Mouse (Mus musculus) midbrain, embryonic 14.5 days (tissue): ENCODE data around the gene Jup. TPM values are rescaled to one million over a fixed set of nuclear protein-coding genes. Genes with fewer than 3 reads are reported as not detected.

Source experiments
- ATAC-seq: fragments of 200-750 bp; cut with Nextera tagmentation; 2 replicates; pipeline ENCODE4 v1.8.0; 2017; ENCODE audit warnings: moderate number of reproducible peaks, moderate library complexity; ENCODE audit not compliant: low FRiP score, low TSS enrichment
- DNase-seq: peaks from one replicate; pipeline ENCODE4 v3.0.0-alpha.2; 2015
- H3K27ac ChIP-seq: fragments of 300-500 bp; sonication (generic); replicated peaks from 2 replicates; pipeline ENCODE4 v1.5.1; 2014; ENCODE audit warnings: mild to moderate bottlenecking, low read depth, low read length, moderate library complexity
- H3K27me3 ChIP-seq: fragments of 300-500 bp; sonication (generic); 2 replicates; pipeline ENCODE4 v1.6.1; 2014; ENCODE audit warnings: low read length, control low read depth, mixed read lengths; ENCODE audit not compliant: control insufficient read depth, insufficient read depth
- H3K36me3 ChIP-seq: fragments of 300-500 bp; sonication (generic); 2 replicates; pipeline ENCODE4 v1.6.1; 2014; ENCODE audit warnings: low read length, control low read depth; ENCODE audit not compliant: control insufficient read depth, insufficient read depth
- H3K4me1 ChIP-seq: fragments of 300-500 bp; sonication (generic); 2 replicates; pipeline ENCODE4 v1.6.1; 2014; ENCODE audit warnings: mild to moderate bottlenecking, antibody characterized with exemption, low read length, control low read depth; ENCODE audit not compliant: control insufficient read depth, insufficient read depth
- H3K4me2 ChIP-seq: fragments of 300-500 bp; sonication (generic); 2 replicates; pipeline ENCODE4 v1.6.1; 2014; ENCODE audit warnings: mild to moderate bottlenecking, low read length, moderate library complexity
- H3K4me3 ChIP-seq: fragments of 300-500 bp; sonication (generic); replicated peaks from 2 replicates; pipeline ENCODE4 v1.5.1; 2014; ENCODE audit warnings: low read depth, low read length
- H3K9ac ChIP-seq: fragments of 300-500 bp; sonication (generic); replicated peaks from 2 replicates; pipeline ENCODE4 v1.6.1; 2014; ENCODE audit warnings: mild to moderate bottlenecking, low read length, moderate library complexity
- H3K9me3 ChIP-seq: fragments of 300-500 bp; sonication (generic); 2 replicates; pipeline ENCODE4 v1.6.1; 2016; ENCODE audit warnings: low read length, control low read depth, mixed read lengths; ENCODE audit not compliant: control insufficient read depth
- WGBS: fragments of 180-500 bp; shearing (Covaris S2); extraction: QIAGEN DNeasy Blood & Tissue Kit; methylation state at CpG from one replicate; pipeline ENCODE4 v1.1.7; 2014; 5-methylcytosine and 5-hydroxymethylcytosine counted together
- polyA plus RNA-seq: library from polyadenylated mRNA; unstranded; fragments of >200 nt; fragmentation: Nextera tagmentation; extraction: Ambion mirVana; gene quantifications from 2 replicates; pipeline ENCODE4 v1.2.1, GENCODE M21; 2014

The Jup gene
- polyA plus RNA-seq: 70.0 and 75.2 TPM in 2 replicates

DNA sequence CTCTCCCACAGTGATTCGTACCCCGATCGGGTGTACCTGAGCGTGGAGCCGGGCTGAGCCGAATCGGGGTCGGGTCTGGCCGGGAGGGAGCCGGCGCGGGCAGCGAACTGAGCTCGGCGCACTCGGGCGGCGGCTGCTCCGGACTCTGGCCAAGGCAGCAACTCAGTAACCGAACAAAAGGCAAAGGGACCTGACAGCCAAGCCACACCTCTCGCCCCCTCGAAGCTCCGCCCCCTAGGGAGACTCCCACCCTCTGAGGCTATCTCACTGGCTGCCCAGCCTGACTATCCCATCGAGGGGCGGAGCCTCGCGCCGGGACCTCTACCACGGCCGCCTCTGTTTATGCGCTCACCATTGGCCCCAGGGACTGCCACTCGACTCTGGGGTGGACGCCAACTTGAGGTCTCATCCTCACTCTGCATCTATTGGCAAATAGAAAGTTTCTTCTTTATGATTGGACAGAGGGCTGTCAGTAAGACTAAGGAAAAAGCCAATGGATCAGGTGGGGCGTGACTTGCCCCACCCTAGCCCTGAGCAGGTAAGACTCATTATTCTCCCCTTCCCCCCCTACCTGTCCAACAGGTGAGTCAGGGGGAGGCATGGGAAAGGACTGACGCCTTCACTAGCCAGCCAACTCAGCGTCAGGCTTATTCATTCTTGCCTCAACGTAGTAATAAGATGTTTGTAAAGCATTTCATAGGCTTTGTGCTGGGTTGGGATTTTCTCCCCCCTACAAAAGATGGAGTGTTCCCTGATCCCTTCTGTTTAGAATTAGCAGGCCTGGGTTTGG, at the start of gene Jup:
TSS of gene Jup (minus strand) at position 164 of the 790 bp plus-strand sequence.
- WGBS: 1% methylated on average over 37 of the region's 37 CpGs

DNA sequence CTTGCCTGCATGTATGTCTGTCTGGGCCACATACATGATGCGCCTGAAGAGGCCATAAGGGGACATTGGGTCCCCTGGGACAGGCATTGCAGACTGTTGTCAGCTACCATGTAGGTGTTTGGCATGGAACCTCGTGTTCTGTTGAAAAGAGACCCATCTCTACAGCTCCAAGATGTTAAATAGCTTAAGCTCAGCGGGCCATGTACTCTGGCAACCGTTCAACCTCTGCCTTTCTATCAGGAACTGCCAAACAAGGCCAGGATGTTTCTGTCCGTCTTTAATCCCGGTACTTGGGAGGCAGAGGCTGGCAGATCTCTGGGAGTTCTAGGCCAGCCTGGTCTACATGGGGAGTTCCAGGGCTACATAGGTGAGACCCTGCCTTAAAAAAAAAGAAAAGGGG, 45.1 kb upstream of the Jup start:
- DNase-seq (no peak), ATAC-seq (no peak)
- Histone ChIP-seq H3K4me2 (no peak overlapping the region), H3K27me3 (no peaks in the 10 kb centered on the region), H3K27ac (no peak overlapping the region), H3K9ac (no peak overlapping the region), H3K36me3 (peaks cover 4% of the 10 kb centered on the region), H3K4me3 (no peak overlapping the region), H3K9me3 (no peaks in the 10 kb centered on the region), H3K4me1 (peaks cover 11% of the 10 kb centered on the region; the same call in 1 of the 2 replicates)
- 90% methylated on average over 6 of the region's 6 CpGs for WGBS

More for the DNA sequence above, at the start of gene Jup:
- Histone ChIP-seq H3K4me2 (peak within 1 kb of the TSS; percentile 71), H3K4me3 (peak within 1 kb of the TSS; percentile 64), H3K27ac (peak within 1 kb of the TSS; percentile 72), H3K27me3 (no peaks in the 10 kb centered on the region), H3K9ac (peak within 1 kb of the TSS; percentile 73), H3K9me3 (no peaks in the 10 kb centered on the region), H3K4me1 (peaks cover 19% of the 10 kb centered on the region), H3K36me3 (no peaks in the 10 kb centered on the region)
- DNase-seq (peak; percentile 99), ATAC-seq (peak; percentile 96)

DNA sequence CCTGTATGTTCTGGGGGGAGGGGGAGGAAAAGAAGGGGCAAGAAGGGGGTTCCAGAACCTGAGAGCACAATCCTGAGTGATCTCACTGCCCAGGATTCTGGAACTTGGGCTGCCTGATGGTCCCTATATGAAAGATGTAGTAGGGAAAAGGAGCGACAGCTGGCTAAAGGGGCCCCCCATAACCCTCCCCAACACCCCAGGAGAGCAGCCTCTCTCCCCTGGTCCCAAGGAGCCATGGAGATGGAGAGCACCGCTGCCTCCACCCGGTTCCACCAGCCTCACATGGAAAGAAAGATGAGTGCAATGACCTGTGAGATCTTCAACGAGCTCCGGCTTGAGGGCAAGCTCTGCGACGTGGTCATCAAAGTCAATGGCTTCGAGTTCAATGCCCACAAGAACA, 44.2 kb upstream of the Jup start, which contains the start of the genes Nt5c3b and Klhl10:
TSS of gene Nt5c3b (minus strand) at position 12 of the 400 bp plus-strand sequence.
TSS of gene Klhl10 (plus strand) at position 121 of the 400 bp plus-strand sequence.
- peaks cover 12% of the 10 kb centered on the region for H3K36me3 ChIP-seq
- no peaks in the 10 kb centered on the region for H3K27me3 ChIP-seq
- H3K9ac ChIP-seq: peak within 1 kb of the TSS; percentile 84
- WGBS: 89% methylated on average over 8 of the region's 8 CpGs
- ATAC-seq: no peak
- peak within 1 kb of the TSS; percentile 66 for H3K27ac ChIP-seq
- no peak for DNase-seq
- H3K4me2 ChIP-seq: peak within 1 kb of the TSS; percentile 71
- peaks cover 11% of the 10 kb centered on the region; the same call in 1 of the 2 replicates for H3K4me1 ChIP-seq
- H3K9me3 ChIP-seq: no peaks in the 10 kb centered on the region
- H3K4me3 ChIP-seq: peak within 1 kb of the TSS; percentile 68

DNA sequence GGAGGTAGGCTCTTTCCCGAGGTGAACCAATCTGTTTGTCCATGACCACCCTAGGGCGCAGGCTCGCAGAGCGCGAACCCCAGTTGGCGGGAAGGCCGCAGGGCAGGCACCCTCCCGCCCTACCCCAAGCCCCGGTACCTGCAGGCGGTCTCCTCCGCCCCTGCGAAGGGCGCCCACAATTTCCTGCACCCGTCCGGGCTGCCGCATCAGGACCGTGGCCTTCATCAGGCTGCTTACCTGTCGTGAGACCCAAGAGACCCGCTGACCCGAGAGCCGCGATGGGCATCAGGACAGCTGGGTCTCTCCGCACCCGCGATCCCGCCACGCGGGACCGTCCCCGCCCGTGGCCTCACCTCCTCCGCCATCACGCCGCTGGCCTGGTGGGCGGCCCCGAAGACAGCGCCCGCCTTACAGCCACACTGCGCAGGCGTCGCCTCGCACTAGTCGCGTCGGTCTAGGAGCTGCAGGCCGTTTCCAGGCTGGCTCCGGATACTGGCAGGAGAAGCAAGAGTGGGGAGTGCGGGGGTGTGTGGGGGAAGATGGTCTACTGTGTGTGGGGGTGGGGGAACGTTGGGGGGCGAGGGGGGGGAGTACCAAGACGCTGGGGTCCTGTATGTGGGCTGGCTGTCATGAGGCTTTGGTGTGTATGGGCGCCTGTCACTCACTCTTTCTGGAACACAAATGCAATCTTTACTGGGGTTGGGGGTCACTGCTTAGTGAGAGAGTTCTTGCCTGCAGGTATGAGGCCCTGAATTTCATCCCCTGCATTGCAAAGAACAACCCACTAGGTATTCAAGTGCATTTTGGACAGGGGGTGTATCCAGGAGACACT, 43.3 kb upstream of the Jup start:
- ATAC-seq (peak; percentile 92), DNase-seq (peak; percentile 94)
- WGBS: 2% methylated on average over 52 of the region's 52 CpGs
- Histone ChIP-seq H3K4me1 (peaks cover 11% of the 10 kb centered on the region; the same call in 1 of the 2 replicates), H3K4me3 (peak overlapping the region; percentile 68), H3K4me2 (peak overlapping the region; percentile 71), H3K27ac (peak overlapping the region; percentile 66), H3K36me3 (peaks cover 20% of the 10 kb centered on the region), H3K9ac (peak overlapping the region; percentile 84), H3K27me3 (no peaks in the 10 kb centered on the region), H3K9me3 (no peaks in the 10 kb centered on the region)

DNA sequence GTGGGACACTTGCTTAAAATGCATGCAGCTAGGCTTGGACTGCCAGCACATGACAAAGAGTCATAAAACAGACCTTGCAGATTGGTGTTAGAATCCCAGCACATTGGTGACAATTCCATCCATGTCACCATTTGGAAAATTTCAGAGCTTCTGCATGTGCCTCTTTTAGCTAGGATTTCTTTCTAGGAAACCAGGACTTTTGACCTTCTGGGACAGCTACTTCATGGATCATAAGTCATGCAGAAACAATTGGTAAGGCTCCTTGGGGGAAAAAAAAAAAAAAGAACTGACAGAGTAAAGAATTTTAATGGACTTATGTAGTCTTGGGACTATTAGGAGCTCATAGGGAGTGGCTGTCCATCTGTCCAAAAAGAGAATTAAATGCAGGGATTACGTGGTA, 40.3 kb upstream of the Jup start:
- 56% methylated on average over 1 of the region's 1 CpGs for WGBS
- H3K27me3 ChIP-seq: no peaks in the 10 kb centered on the region
- no peaks in the 10 kb centered on the region for H3K9me3 ChIP-seq
- ATAC-seq: no peak
- DNase-seq: no peak
- H3K4me2 ChIP-seq: no peak overlapping the region
- H3K36me3 ChIP-seq: peaks cover 39% of the 10 kb centered on the region
- peaks cover 11% of the 10 kb centered on the region; the same call in 1 of the 2 replicates for H3K4me1 ChIP-seq
- H3K27ac ChIP-seq: no peak overlapping the region
- no peak overlapping the region for H3K9ac ChIP-seq
- H3K4me3 ChIP-seq: no peak overlapping the region

DNA sequence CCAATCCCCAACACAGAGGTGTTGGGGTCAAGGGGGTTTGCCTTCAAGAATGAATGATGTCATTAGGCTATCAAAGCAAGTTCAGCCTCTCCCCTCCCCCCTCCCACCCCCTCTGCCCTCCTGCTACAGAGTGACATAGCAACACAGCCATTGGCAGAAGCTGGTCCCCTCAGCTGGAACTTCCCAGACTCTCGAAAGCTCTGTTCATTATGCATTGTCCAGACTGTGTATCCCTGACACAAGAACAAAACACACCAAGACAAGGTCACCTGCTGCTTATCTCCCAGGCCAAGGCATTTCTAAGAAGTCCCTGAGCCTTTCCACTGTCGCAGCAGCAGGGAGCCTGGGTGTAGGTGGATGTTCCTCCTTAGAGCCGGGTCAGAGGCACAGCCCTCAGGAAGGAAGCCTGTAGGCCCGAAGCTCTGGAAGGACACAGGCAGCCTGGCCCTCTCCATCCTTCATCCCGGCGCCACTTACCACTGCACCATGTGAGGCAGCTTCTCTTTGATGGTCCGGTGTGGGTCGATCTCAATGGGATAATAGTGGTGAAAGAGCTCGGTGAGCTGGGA, 38.2 kb upstream of the Jup start:
- no peaks in the 10 kb centered on the region for H3K9me3 ChIP-seq
- no peak overlapping the region for H3K4me3 ChIP-seq
- no peak overlapping the region for H3K4me2 ChIP-seq
- H3K9ac ChIP-seq: no peak overlapping the region
- no peaks in the 10 kb centered on the region for H3K27me3 ChIP-seq
- peaks cover 47% of the 10 kb centered on the region for H3K36me3 ChIP-seq
- H3K27ac ChIP-seq: no peak overlapping the region
- ATAC-seq (no peak), DNase-seq (no peak)
- 15% methylated on average over 9 of the region's 9 CpGs for WGBS
- H3K4me1 ChIP-seq: peaks cover 8% of the 10 kb centered on the region; the same call in 1 of the 2 replicates

DNA sequence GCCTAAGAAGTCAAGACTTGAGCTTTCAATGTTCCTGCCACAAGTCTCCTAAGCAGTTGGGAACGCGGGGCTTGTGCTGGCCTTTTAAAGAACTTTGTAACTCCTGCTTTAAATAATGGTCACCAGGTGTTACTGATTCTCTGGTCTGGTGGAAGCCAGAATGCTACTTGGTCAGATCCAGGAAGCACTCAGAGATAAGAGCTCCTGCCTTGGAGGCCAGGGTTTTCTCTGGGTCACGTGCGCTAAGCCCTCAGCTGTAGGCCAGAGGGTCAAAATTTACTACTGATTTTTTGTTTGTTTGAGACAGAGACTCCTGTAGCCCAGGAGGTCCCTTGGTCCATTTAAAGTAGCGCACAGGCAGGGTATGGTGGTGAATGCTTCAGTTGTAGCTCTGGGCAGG, 34.4 kb upstream of the Jup start:
- Histone ChIP-seq H3K4me3 (no peak overlapping the region), H3K4me2 (no peak overlapping the region), H3K36me3 (peaks cover 56% of the 10 kb centered on the region), H3K27me3 (no peaks in the 10 kb centered on the region), H3K9ac (no peak overlapping the region), H3K27ac (no peak overlapping the region), H3K4me1 (no peaks in the 10 kb centered on the region), H3K9me3 (no peaks in the 10 kb centered on the region)
- DNase-seq: no peak
- ATAC-seq: no peak
- WGBS: 97% methylated on average over 5 of the region's 5 CpGs

DNA sequence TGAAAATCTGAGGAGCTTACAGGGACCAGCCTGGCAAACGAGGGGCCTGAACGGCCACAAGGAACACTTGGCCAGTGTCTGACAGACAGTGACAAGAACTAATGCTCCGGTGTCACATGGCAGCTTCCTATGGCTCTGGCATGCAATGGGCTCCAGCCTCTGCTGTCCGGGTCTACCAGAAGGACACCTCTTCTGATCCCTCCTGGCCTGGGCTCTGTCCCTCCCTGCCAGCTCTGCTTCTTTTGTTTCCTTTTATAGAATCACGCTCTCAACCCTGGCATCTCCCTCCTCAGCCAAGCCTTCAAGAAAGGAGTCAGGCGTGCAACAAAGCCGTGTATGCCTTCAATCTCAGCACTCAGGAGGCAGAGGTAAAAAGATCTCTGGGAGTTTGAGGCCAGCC, 32.5 kb upstream of the Jup start:
- H3K4me2 ChIP-seq: no peak overlapping the region
- no peaks in the 10 kb centered on the region for H3K4me1 ChIP-seq
- DNase-seq (no peak), ATAC-seq (no peak)
- no peak overlapping the region for H3K27ac ChIP-seq
- no peaks in the 10 kb centered on the region for H3K9me3 ChIP-seq
- H3K4me3 ChIP-seq: no peak overlapping the region
- H3K9ac ChIP-seq: no peak overlapping the region
- H3K36me3 ChIP-seq: peaks cover 38% of the 10 kb centered on the region
- WGBS: 84% methylated on average over 7 of the region's 7 CpGs
- no peaks in the 10 kb centered on the region for H3K27me3 ChIP-seq
